Mouse (Mus musculus) adrenal gland, postnatal 25 days (tissue): ENCODE measurements at regions not wholly inside any gene's neighbourhood (a gene's known extent, or its start where the extent isn't known, plus 50 kb on each side); places are given as distances from the start of the nearest gene placed in this dataset.
A peak's percentile ranks its signal among the peaks of the same experiment; 100 is the strongest.

Experiments
- DNase-seq: peaks from one replicate; pipeline ENCODE4 v3.0.0; 2021; ENCODE audit warnings: mixed read lengths

GRCm38 (mm10) chr19:15052642-15053239 is 454.9 kb upstream of the Tle4 start:
- no peak for DNase-seq

GRCm38 (mm10) chr19:15047896-15048295 is 450.0 kb upstream of the Tle4 start:
- DNase-seq, result peak; percentile 64

GRCm38 (mm10) chr19:15047306-15047868 is 449.5 kb upstream of the Tle4 start:
- DNase-seq, result no peak

- DNase-seq, result peak; percentile 69
Observed at GRCm38 (mm10) chr19:15035554-15035953, 437.7 kb upstream of the Tle4 start.

GRCm38 (mm10) chr19:15033921-15034320 is 436.1 kb upstream of the Tle4 start:
- no peak for DNase-seq

GRCm38 (mm10) chr19:15033396-15033795 is 435.5 kb upstream of the Tle4 start:
- no peak for DNase-seq

GRCm38 (mm10) chr19:15032297-15032947 is 434.6 kb upstream of the Tle4 start:
- DNase-seq, result no peak

- DNase-seq, result no peak
Observed at GRCm38 (mm10) chr19:15031483-15031882, 433.6 kb upstream of the Tle4 start.

GRCm38 (mm10) chr19:15003596-15003995 is 405.7 kb upstream of the Tle4 start:
- no peak for DNase-seq

GRCm38 (mm10) chr19:14993344-14993743 is 395.5 kb upstream of the Tle4 start:
- DNase-seq, result no peak

GRCm38 (mm10) chr19:14970161-14970560 is 372.3 kb upstream of the Tle4 start:
- no peak for DNase-seq

GRCm38 (mm10) chr19:14968283-14968682 is 370.4 kb upstream of the Tle4 start:
- DNase-seq, result no peak

GRCm38 (mm10) chr19:14957727-14958126 is 359.9 kb upstream of the Tle4 start:
- DNase-seq, result no peak

GRCm38 (mm10) chr19:14957154-14957553 is 359.3 kb upstream of the Tle4 start:
- no peak for DNase-seq

GRCm38 (mm10) chr19:14956392-14956791 is 358.5 kb upstream of the Tle4 start:
- DNase-seq, result no peak

- no peak for DNase-seq
Observed at GRCm38 (mm10) chr19:14955969-14956368, 358.1 kb upstream of the Tle4 start.

GRCm38 (mm10) chr19:14940207-14940952 is 342.5 kb upstream of the Tle4 start:
- no peak for DNase-seq

- no peak for DNase-seq
Observed at GRCm38 (mm10) chr19:14922238-14922637, 324.4 kb upstream of the Tle4 start.

GRCm38 (mm10) chr19:14911056-14911850 is 313.4 kb upstream of the Tle4 start:
- DNase-seq, result no peak

GRCm38 (mm10) chr19:14894875-14895274 is 297.0 kb upstream of the Tle4 start:
- DNase-seq, result no peak

GRCm38 (mm10) chr19:14892390-14892758 is 294.5 kb upstream of the Tle4 start:
- no peak for DNase-seq

GRCm38 (mm10) chr19:14891689-14892389 is 294.0 kb upstream of the Tle4 start:
- no peak for DNase-seq
